ENCODE assay signal across 29 mouse cellular contexts in genomic region chr9:89901184-89901583, GRCm38 (mm10). TPM values are rescaled to one million over a fixed set of nuclear protein-coding genes. Genes with fewer than 3 reads are reported as not detected.
DNase-seq lines count a peak whose midpoint lies in the region; ATAC-seq and TF ChIP-seq lines count a peak whose summit lies in the region.
"Had no signal": no experiment of that assay in that cellular context is flagged by ENCODE, and none has a peak within 500 bp of the region (broad histone marks: within the 10 kb centered on the region; RNA-seq: fewer than 3 reads in every experiment).

No protein-coding gene starts in this region.

- no peak overlapping the region for H3K4me2 ChIP-seq in heart, embryonic 12.5 days
- no peak overlapping the region for H3K4me2 ChIP-seq in intestine, embryonic 16.5 days (ENCODE audit: low read depth, low read length)
- H3K4me2 ChIP-seq: forebrain, embryonic 13.5 days; heart, embryonic 11.5 days; heart, embryonic 15.5 days; hindbrain, embryonic 15.5 days had no signal

- H3K9me3 ChIP-seq in heart, embryonic 12.5 days (replicated peaks): no peaks in the 10 kb centered on the region
- H3K9me3 ChIP-seq in intestine, embryonic 16.5 days (ENCODE audit: control insufficient read depth, low read length): no peaks in the 10 kb centered on the region
- H3K9me3 ChIP-seq: forebrain, embryonic 10.5 days; forebrain, embryonic 13.5 days; heart, embryonic 15.5 days; hindbrain, embryonic 15.5 days had no signal

- 54% methylated on average over 4 of the region's 4 CpGs for WGBS in heart, embryonic 12.5 days
- WGBS in intestine, embryonic 16.5 days: 69% methylated on average over 4 of the region's 4 CpGs

- no peak overlapping the region for H3K4me3 ChIP-seq in heart, embryonic 12.5 days
- no peak overlapping the region for H3K4me3 ChIP-seq in layer of hippocampus, adult 2 months
- H3K4me3 ChIP-seq in intestine, embryonic 16.5 days (ENCODE audit: low read length): no peak overlapping the region
- H3K4me3 ChIP-seq: forebrain, embryonic 10.5 days; forebrain, embryonic 13.5 days; heart, embryonic 15.5 days; hindbrain, embryonic 15.5 days had no signal

- DNase-seq in heart, adult 11 months: peak; percentile 66
- peak; percentile 71 to 89 for DNase-seq in layer of hippocampus, adult 18-20 months (ENCODE audit: low spot score in 2 of 2)
- no peak for DNase-seq in layer of hippocampus, postnatal 10 days (ENCODE audit: low spot score in 2 of 2)
- DNase-seq in layer of hippocampus, adult 2 months (ENCODE audit: low spot score in 2 of 2): peak; percentile 71 to 83
- peak; percentile 9 to 16 for DNase-seq in layer of hippocampus, postnatal 25 days (ENCODE audit: extremely low spot score in 1 of 2, low spot score in 1 of 2)
- DNase-seq in lung, postnatal 14 days: no peak
- DNase-seq: adrenal gland, adult 8-10 months; adrenal gland, postnatal 25 days; cerebellum, adult 11 months; cerebellum, adult 8-10 months; cerebellum, postnatal 10 days; gastrocnemius, postnatal 10 days; gastrocnemius, postnatal 36 days; heart, postnatal 10 days; heart, postnatal 36 days had no signal

- no peak overlapping the region for H3K9ac ChIP-seq in heart, embryonic 12.5 days
- H3K9ac ChIP-seq in intestine, embryonic 16.5 days (ENCODE audit: low read depth, low read length): no peak overlapping the region
- H3K9ac ChIP-seq: forebrain, embryonic 13.5 days; heart, embryonic 15.5 days; hindbrain, embryonic 15.5 days had no signal

- H3K4me1 ChIP-seq in heart, embryonic 12.5 days (replicated peaks): no peaks in the 10 kb centered on the region
- H3K4me1 ChIP-seq in intestine, embryonic 16.5 days (ENCODE audit: control insufficient read depth, insufficient read depth, low read length): no peaks in the 10 kb centered on the region
- H3K4me1 ChIP-seq: heart, embryonic 15.5 days; hindbrain, embryonic 15.5 days had no signal

- no peak for ATAC-seq in heart, embryonic 12.5 days (ENCODE audit: insufficient number of reproducible peaks, low FRiP score)
- ATAC-seq in intestine, embryonic 16.5 days: no peak
- ATAC-seq: activated CD4-positive, CD25-positive, alpha-beta regulatory T cell, adult 4 months; CD4-positive, CD25-positive, alpha-beta regulatory T cell, adult 4 months; forebrain, embryonic 13.5 days; forebrain, embryonic 16.5 days had no signal

- TF ChIP-seq CTCF in layer of hippocampus, adult 2 months (conservative IDR thresholded peaks at IDR 0.05): no peak

- peaks cover 21% of the 10 kb centered on the region for H3K27me3 ChIP-seq in heart, embryonic 12.5 days (replicated peaks)
- H3K27me3 ChIP-seq in intestine, embryonic 16.5 days (replicated peaks; ENCODE audit: control insufficient read depth, insufficient read depth, low read length): 0 out of 2 replicates have a peak, but pooled peaks cover 2% of the 10 kb centered on the region

- no peaks in the 10 kb centered on the region for H3K36me3 ChIP-seq in heart, embryonic 12.5 days
- H3K36me3 ChIP-seq in intestine, embryonic 16.5 days (ENCODE audit: control insufficient read depth, insufficient read depth, low read length): no peaks in the 10 kb centered on the region
- H3K36me3 ChIP-seq: forebrain, embryonic 10.5 days; heart, embryonic 15.5 days; hindbrain, embryonic 15.5 days had no signal

- no peak overlapping the region for H3K27ac ChIP-seq in heart, embryonic 12.5 days (ENCODE audit: poor library complexity, severe bottlenecking)
- H3K27ac ChIP-seq in layer of hippocampus, adult 2 months: peak overlapping the region; percentile 80
- no peak overlapping the region for H3K27ac ChIP-seq in intestine, embryonic 16.5 days (ENCODE audit: low read length)
- H3K27ac ChIP-seq: forebrain, embryonic 10.5 days; forebrain, embryonic 13.5 days; heart, embryonic 15.5 days; hindbrain, embryonic 15.5 days had no signal

RNA-seq across cellular contexts. Expression of gene Rasgrf1, which starts 8.5 kb away (rescaled TPM):
- polyA plus RNA-seq in heart, embryonic 12.5 days (2016; fragmentation: Nextera tagmentation; extraction: Ambion mirVana): 0.06 and 0.10 TPM in 2 replicates
- total RNA-seq in layer of hippocampus, adult 18-20 months (2021): 100 to 1,000 TPM; 523 to 556 TPM
- 100 to 1,000 TPM; 153 to 156 TPM for total RNA-seq in layer of hippocampus, postnatal 10 days (2021)
- 100 to 1,000 TPM; 480 to 498 TPM for total RNA-seq in layer of hippocampus, adult 2 months (2021)
- total RNA-seq in layer of hippocampus, postnatal 25 days (2021): 100 to 1,000 TPM; 405 to 439 TPM
- 0.12 and 0.20 TPM in 2 replicates for polyA plus RNA-seq in intestine, embryonic 16.5 days (2015; fragmentation: Nextera tagmentation; extraction: Ambion mirVana)
- total RNA-seq: gastrocnemius, postnatal 36 days; granulocyte monocyte progenitor cell, adult 5-6 weeks; heart, postnatal 10 days; heart, postnatal 36 days; MEL had no signal
- polyA plus RNA-seq: activated CD4-positive, CD25-positive, alpha-beta regulatory T cell, adult 4 months; C2C12; embryonic facial prominence, embryonic 11.5 days; forebrain, embryonic 10.5 days had no signal

Comparison
In these comparisons a context has a peak if more than half of its experiments do, and no peak if none do; other contexts are left out.
1. DNase-seq: peak in heart, adult 11 months (single experiment), layer of hippocampus, adult 18-20 months (2 of 2), layer of hippocampus, adult 2 months (2 of 2) and layer of hippocampus, postnatal 25 days (2 of 2); none in layer of hippocampus, postnatal 10 days (0 of 2) and lung, postnatal 14 days (single experiment).